Mouse (Mus musculus) c-Kit-positive CD71-positive TER-119-negative erythroid progenitor cells, embryonic 14.5 days (primary cell): Measurements from ENCODE around the gene Jup.
"Not testable (repeated sequence)": the region's sequence is repeated elsewhere in the genome, so short reads cannot be mapped to it uniquely, and the experiment has no call there.

ENCODE experiments used
- DNase-seq: peaks from one replicate; pipeline ENCODE4 v3.0.0-alpha.2; 2013; ENCODE audit warnings: low read depth

Gene Jup

GRCm38 (mm10) chr11:100389931-100390445 lies 7.6 kb downstream of the Jup start:
- no peak for DNase-seq

GRCm38 (mm10) chr11:100388588-100388987 lies 9.0 kb downstream of the Jup start:
- DNase-seq = no peak

- DNase-seq = no peak
These were observed 9.8 kb downstream of the Jup start for GRCm38 (mm10) chr11:100387589-100388375.

GRCm38 (mm10) chr11:100387111-100387510 lies 10.5 kb downstream of the Jup start:
- no peak for DNase-seq

- no peak for DNase-seq
These were observed 11.0 kb downstream of the Jup start for GRCm38 (mm10) chr11:100386586-100386985.

- DNase-seq = no peak
These were observed 12.5 kb downstream of the Jup start for GRCm38 (mm10) chr11:100385016-100385415.

GRCm38 (mm10) chr11:100382682-100383081 lies 14.9 kb downstream of the Jup start:
- DNase-seq = no peak

GRCm38 (mm10) chr11:100379311-100379710 lies 18.3 kb downstream of the Jup start:
- no peak for DNase-seq

GRCm38 (mm10) chr11:100378446-100378845 lies 19.1 kb downstream of the Jup start:
- no peak for DNase-seq

GRCm38 (mm10) chr11:100377989-100378388 lies 19.6 kb downstream of the Jup start:
- no peak for DNase-seq

- no peak for DNase-seq
These were observed 20.7 kb downstream of the Jup start for GRCm38 (mm10) chr11:100376746-100377389.

- no peak for DNase-seq
These were observed 21.6 kb downstream of the Jup start for GRCm38 (mm10) chr11:100376005-100376404.

GRCm38 (mm10) chr11:100375127-100375526 lies 22.4 kb downstream of the Jup start:
- DNase-seq = no peak

- no peak for DNase-seq
These were observed 25.5 kb downstream of the Jup start for GRCm38 (mm10) chr11:100371981-100372558.

GRCm38 (mm10) chr11:100369822-100370221 lies 27.7 kb downstream of the Jup start:
- DNase-seq = no peak

GRCm38 (mm10) chr11:100369145-100369544 lies 28.4 kb downstream of the Jup start:
- no peak for DNase-seq

GRCm38 (mm10) chr11:100362979-100363562 lies 34.5 kb downstream of the Jup start:
- peak; percentile 27 for DNase-seq

GRCm38 (mm10) chr11:100362209-100362978 lies 35.2 kb downstream of the Jup start:
- peak; percentile 41 for DNase-seq

- not testable (repeated sequence) for DNase-seq
These were observed 36.5 kb downstream of the Jup start for GRCm38 (mm10) chr11:100361059-100361458.

- no peak for DNase-seq
These were observed 37.4 kb downstream of the Jup start for GRCm38 (mm10) chr11:100360175-100360574.

- no peak for DNase-seq
These were observed 40.2 kb downstream of the Jup start for GRCm38 (mm10) chr11:100357408-100357807.

- no peak for DNase-seq
These were observed 40.7 kb downstream of the Jup start for GRCm38 (mm10) chr11:100356819-100357211.
